Mouse (Mus musculus) erythroblast, embryonic 14.5 days (primary cell): ENCODE data around the gene Gm49721.
"Not testable (repeated sequence)": the region's sequence is repeated elsewhere in the genome, so short reads cannot be mapped to it uniquely, and the experiment has no call there.

Source experiments
- GATA1 ChIP-seq: IDR thresholded peaks from 2 replicates; pipeline ENCODE4 v1.6.1; 2012; ENCODE audit warnings: low read length, inconsistent platforms, mixed read lengths
- TAL1 ChIP-seq: IDR thresholded peaks from 3 replicates; pipeline ENCODE4 v1.6.1; 2012; ENCODE audit warnings: low read length, inconsistent platforms, mixed read lengths

DNA sequence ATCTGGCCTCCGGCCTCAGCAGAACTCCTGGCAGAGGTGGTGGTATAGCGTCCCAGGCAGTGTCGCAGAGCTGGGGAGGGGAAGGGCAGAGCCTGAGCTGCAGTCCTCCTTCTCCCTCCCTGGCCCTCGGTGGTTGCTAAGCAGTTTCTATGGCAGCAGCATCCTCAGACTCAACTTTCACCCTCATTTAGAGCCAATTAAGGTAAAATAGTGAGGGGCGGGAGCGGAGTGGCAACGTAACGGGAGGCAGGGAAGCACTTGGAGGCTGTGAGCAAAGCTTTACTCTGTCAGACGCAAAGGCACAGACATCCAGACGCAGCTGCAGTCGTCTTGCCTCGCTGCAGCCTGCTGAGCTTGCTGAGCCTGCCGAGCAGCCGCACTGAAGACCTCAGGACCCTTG, 46.6 kb downstream of the Gm49721 start, which contains the start of gene Gm1604a:
- not testable (repeated sequence) for TF ChIP-seq GATA1, TAL1
